Mouse (Mus musculus) midbrain, embryonic 11.5 days (tissue): Measurements from ENCODE around the gene Lad1. TPM values are rescaled to one million over a fixed set of nuclear protein-coding genes. Genes with fewer than 3 reads are reported as not detected.
A peak's percentile ranks its signal among the peaks of the same experiment; 100 is the strongest.

Source experiments
- ATAC-seq: fragments of 200-750 bp; cut with Nextera tagmentation; 2 replicates; pipeline ENCODE4 v1.8.0; 2017; ENCODE audit warnings: moderate TSS enrichment, moderate library complexity; ENCODE audit not compliant: low FRiP score
- DNase-seq: peaks from one replicate; pipeline ENCODE4 v3.0.0; 2015; ENCODE audit warnings: low spot score; ENCODE audit errors: missing footprints
- H3K27ac ChIP-seq: fragments of 300-500 bp; sonication (generic); 2 replicates; pipeline ENCODE4 v1.5.1; 2014; ENCODE audit warnings: low read depth, low read length
- H3K27me3 ChIP-seq: fragments of 300-500 bp; sonication (generic); 2 replicates; pipeline ENCODE4 v1.6.1; 2014; ENCODE audit warnings: mild to moderate bottlenecking, low read length, moderate library complexity, mixed read lengths; ENCODE audit not compliant: control insufficient read depth, insufficient read depth
- H3K36me3 ChIP-seq: fragments of 300-500 bp; sonication (generic); 2 replicates; pipeline ENCODE4 v1.6.1; 2014; ENCODE audit warnings: mild to moderate bottlenecking, low read length, moderate library complexity, mixed read lengths; ENCODE audit not compliant: control insufficient read depth, insufficient read depth
- H3K4me1 ChIP-seq: fragments of 300-500 bp; sonication (generic); 2 replicates; pipeline ENCODE4 v1.6.1; 2014; ENCODE audit warnings: low read length; ENCODE audit not compliant: control insufficient read depth, insufficient read depth
- H3K4me2 ChIP-seq: fragments of 300-500 bp; sonication (generic); 2 replicates; pipeline ENCODE4 v1.6.1; 2014; ENCODE audit warnings: mild to moderate bottlenecking, moderate library complexity
- H3K4me3 ChIP-seq: fragments of 300-500 bp; sonication (generic); 2 replicates; pipeline ENCODE4 v1.5.1; 2014; ENCODE audit warnings: low read depth, low read length
- H3K9ac ChIP-seq: fragments of 300-500 bp; sonication (generic); 2 replicates; pipeline ENCODE4 v1.6.1; 2014; ENCODE audit warnings: low read length
- H3K9me3 ChIP-seq: fragments of 300-500 bp; sonication (generic); 2 replicates; pipeline ENCODE4 v1.6.1; 2016; ENCODE audit warnings: low read length; ENCODE audit not compliant: control insufficient read depth
- WGBS: fragments of 180-500 bp; shearing (Covaris S2); extraction: QIAGEN DNeasy Blood & Tissue Kit; methylation state at CpG from one replicate; pipeline ENCODE4 v1.1.7; 2014; 5-methylcytosine and 5-hydroxymethylcytosine counted together
- polyA plus RNA-seq: library from polyadenylated mRNA; unstranded; fragments of >200 nt; fragmentation: Nextera tagmentation; extraction: Ambion mirVana; gene quantifications from 2 replicates; pipeline ENCODE4 v1.2.1, GENCODE M21; 2014

The Lad1 gene
- polyA plus RNA-seq, 1 experiment from 2014 or later, result 0.36 TPM

GRCm38 (mm10) chr1:135877248-135877647, 58.9 kb downstream of the Lad1 start:
- H3K27me3 ChIP-seq, result no peaks in the 10 kb centered on the region
- ATAC-seq (no peak), DNase-seq (no peak)
- WGBS, result 87% methylated on average over 2 of the region's 2 CpGs
- H3K9ac ChIP-seq, result no peak overlapping the region
- no peaks in the 10 kb centered on the region for H3K9me3 ChIP-seq
- no peak overlapping the region for H3K27ac ChIP-seq
- H3K4me1 ChIP-seq, result no peaks in the 10 kb centered on the region
- H3K4me2 ChIP-seq, result no peak overlapping the region
- no peak overlapping the region for H3K4me3 ChIP-seq
- H3K36me3 ChIP-seq, result no peaks in the 10 kb centered on the region

- H3K36me3 ChIP-seq, result no peaks in the 10 kb centered on the region
- no peak overlapping the region for H3K4me2 ChIP-seq
- no peak overlapping the region for H3K9ac ChIP-seq
- H3K9me3 ChIP-seq, result no peaks in the 10 kb centered on the region
- 77% methylated on average over 10 of the region's 10 CpGs for WGBS
- ATAC-seq, result no peak
- H3K27ac ChIP-seq, result no peak overlapping the region
- H3K4me3 ChIP-seq, result no peak overlapping the region
- DNase-seq, result peak; percentile 93
- no peaks in the 10 kb centered on the region for H3K4me1 ChIP-seq
- H3K27me3 ChIP-seq, result no peaks in the 10 kb centered on the region
These were observed 64.1 kb downstream of the Lad1 start for GRCm38 (mm10) chr1:135882385-135883109.

Other genes with a start within 250 kb of the Lad1 start
- gene Nav1, start 211.3 kb upstream of the Lad1 start, polyA plus RNA-seq, result 10.4 and 13.3 TPM in 2 replicates
- gene Csrp1, start 98.5 kb upstream of the Lad1 start, polyA plus RNA-seq, result 33.2 and 34.1 TPM in 2 replicates
- gene Phlda3, start 52.5 kb upstream of the Lad1 start, polyA plus RNA-seq, result 16.9 and 19.4 TPM in 2 replicates
- 0.95 and 1.3 TPM in 2 replicates for gene Tnni1, start 39.2 kb upstream of the Lad1 start, polyA plus RNA-seq
- 0.82 and 0.92 TPM in 2 replicates for gene Tnnt2, start 17.8 kb downstream of the Lad1 start, polyA plus RNA-seq
- 0.04 and 0.11 TPM in 2 replicates for gene Pkp1, start 100.6 kb downstream of the Lad1 start, polyA plus RNA-seq
- 0.04 TPM in 1 of 2 replicates, not detected in the other for gene Igfn1, start 187.7 kb downstream of the Lad1 start, polyA plus RNA-seq
- gene Tmem9, start 189.6 kb downstream of the Lad1 start, polyA plus RNA-seq, result 58.8 and 60.9 TPM in 2 replicates
- not detected in 2 replicates for gene Ascl5, start 232.2 kb downstream of the Lad1 start, polyA plus RNA-seq
- gene Cacna1s, start 234.2 kb downstream of the Lad1 start, polyA plus RNA-seq, result 0.06 and 0.23 TPM in 2 replicates